Mouse (Mus musculus): ENCODE data around the gene Nfib. TPM values are rescaled to one million over a fixed set of nuclear protein-coding genes. Genes with fewer than 3 reads are reported as not detected.

The Nfib gene
- 56.1 and 58.7 TPM in 2 replicates for polyA plus RNA-seq (2012; rRNA removed)

DNA sequence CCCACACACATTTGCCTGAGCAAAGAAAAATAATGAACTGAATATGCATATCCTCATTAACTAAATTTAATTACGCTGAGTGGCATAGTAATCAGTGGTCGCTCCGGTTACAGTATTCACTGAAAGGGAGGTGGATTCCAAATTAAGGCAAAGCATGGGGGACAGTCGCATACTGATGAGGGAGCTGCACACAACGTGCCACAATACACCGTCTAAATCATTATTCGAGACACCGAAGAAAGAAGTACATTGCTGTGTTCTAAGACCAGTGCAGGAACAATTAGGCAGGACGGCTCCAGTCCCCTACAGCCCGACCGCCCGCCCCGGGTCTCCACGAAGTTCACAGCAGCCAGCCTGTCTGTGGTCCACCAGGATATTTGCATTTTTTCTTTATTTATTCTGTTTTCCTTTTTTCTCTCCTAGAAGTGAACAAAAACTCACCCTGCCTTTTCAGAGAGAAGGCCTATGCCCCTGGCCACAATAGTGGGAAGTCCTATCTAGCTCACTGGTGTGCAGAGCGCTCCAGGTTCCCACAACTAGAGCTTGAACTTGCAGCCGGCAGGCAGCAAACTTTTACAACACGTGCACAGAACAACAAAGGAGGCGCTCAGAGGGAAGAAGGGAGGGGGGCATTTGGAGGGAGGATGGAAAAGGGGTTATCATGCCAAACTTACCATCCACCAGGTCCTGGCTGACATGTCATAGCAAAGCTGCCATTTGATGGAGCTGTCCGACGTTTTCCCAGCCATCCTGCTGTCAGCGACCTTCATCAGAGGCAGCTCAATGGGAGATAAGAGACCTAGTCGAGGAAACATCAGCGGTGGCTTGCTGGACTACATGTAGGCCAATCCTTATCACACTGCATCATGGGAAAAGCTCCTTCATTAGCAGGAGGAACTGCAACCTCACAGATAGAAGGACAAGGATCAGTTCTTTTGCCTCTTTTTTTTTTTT is at the start of gene Nfib:
Nfib (minus strand) TSS at position 910 of the 954 bp plus-strand sequence.

Other genes starting within 250 kb of the Nfib start
- 15.7 and 16.5 TPM in 2 replicates for gene Zdhhc21, start 154.2 kb upstream of the Nfib start, polyA plus RNA-seq (2012; rRNA removed)
- gene Cer1, start 179.4 kb upstream of the Nfib start, polyA plus RNA-seq (2012; rRNA removed) = 0.04 TPM in 1 of 2 replicates, not detected in the other